11 mouse cellular contexts compared by ENCODE assay signal in genomic region chr15:31627277-31628154, GRCm38 (mm10). TPM values are rescaled to one million over a fixed set of nuclear protein-coding genes. Genes with fewer than 3 reads are reported as not detected.
DNase-seq lines count a peak whose midpoint lies in the region; ATAC-seq lines count a peak whose summit lies in the region.
"Had no signal": no experiment of that assay in that cellular context is flagged by ENCODE, and none has a peak within 500 bp of the region (broad histone marks: within the 10 kb centered on the region; RNA-seq: fewer than 3 reads in every experiment).

No protein-coding gene starts in this region.

- DNase-seq in lung, postnatal 10 days = peak; percentile 21
- DNase-seq in lung, postnatal 36 days = no peak
- no peak for DNase-seq in forebrain, embryonic 10.5 days (ENCODE audit: extremely low spot score, low spot score)
- DNase-seq in adrenal gland, postnatal 36 days = no peak
- DNase-seq in cerebellum, adult 11 months = no peak
- DNase-seq: cerebellum, adult 2 months; liver, embryonic 13.5 days; right cerebral cortex, postnatal 4 days had no signal

- no peaks in the 10 kb centered on the region for H3K27me3 ChIP-seq in forebrain, embryonic 10.5 days (ENCODE audit: poor library complexity, severe bottlenecking)
- no peaks in the 10 kb centered on the region for H3K27me3 ChIP-seq in limb, embryonic 13.5 days
- H3K27me3 ChIP-seq in stomach, embryonic 15.5 days (replicated peaks) = no peaks in the 10 kb centered on the region
- H3K27me3 ChIP-seq: liver, embryonic 13.5 days had no signal

- H3K9me3 ChIP-seq in forebrain, embryonic 10.5 days = no peaks in the 10 kb centered on the region
- H3K9me3 ChIP-seq in limb, embryonic 13.5 days = no peaks in the 10 kb centered on the region
- no peaks in the 10 kb centered on the region for H3K9me3 ChIP-seq in stomach, embryonic 15.5 days
- H3K9me3 ChIP-seq: liver, embryonic 13.5 days had no signal

- peak overlapping the region; percentile 19; the same call in 1 of the 2 replicates for H3K4me2 ChIP-seq in limb, embryonic 13.5 days (replicated peaks)
- 0 out of 2 replicates have a peak overlapping the region, but pooled peaks have one; percentile 0 for H3K4me2 ChIP-seq in stomach, embryonic 15.5 days
- H3K4me2 ChIP-seq: liver, embryonic 13.5 days had no signal

- peaks cover 27% of the 10 kb centered on the region for H3K4me1 ChIP-seq in forebrain, embryonic 10.5 days
- peaks cover 12% of the 10 kb centered on the region for H3K4me1 ChIP-seq in limb, embryonic 13.5 days
- 0 out of 2 replicates have a peak, but pooled peaks cover 3% of the 10 kb centered on the region for H3K4me1 ChIP-seq in stomach, embryonic 15.5 days
- H3K4me1 ChIP-seq: liver, embryonic 13.5 days had no signal

- H3K4me3 ChIP-seq in forebrain, embryonic 10.5 days = no peak overlapping the region
- H3K4me3 ChIP-seq in limb, embryonic 13.5 days = no peak overlapping the region
- no peak overlapping the region for H3K4me3 ChIP-seq in stomach, embryonic 15.5 days (replicated peaks)
- H3K4me3 ChIP-seq: liver, embryonic 13.5 days had no signal

- 71% methylated on average over 12 of the region's 12 CpGs for WGBS in forebrain, embryonic 10.5 days
- WGBS in limb, embryonic 13.5 days = 36% methylated on average over 12 of the region's 12 CpGs
- WGBS in stomach, embryonic 15.5 days = 30% methylated on average over 12 of the region's 12 CpGs

- peak overlapping the region; percentile 26; the same call in 1 of the 2 replicates for H3K27ac ChIP-seq in forebrain, embryonic 10.5 days
- H3K27ac ChIP-seq in limb, embryonic 13.5 days = peak overlapping the region; percentile 22; the same call in 1 of the 2 replicates
- H3K27ac ChIP-seq in stomach, embryonic 15.5 days = peak overlapping the region; percentile 26; the same call in 1 of the 2 replicates
- H3K27ac ChIP-seq: liver, embryonic 13.5 days had no signal

- no peak for ATAC-seq in limb, embryonic 13.5 days (ENCODE audit: low FRiP score, low read depth)
- ATAC-seq in stomach, embryonic 15.5 days (ENCODE audit: insufficient read depth, low FRiP score, low read depth) = no peak
- no peak for ATAC-seq in granulocyte monocyte progenitor cell, adult 5-6 weeks (replicated peaks; ENCODE audit: poor library complexity, severe bottlenecking)

- peaks cover 15% of the 10 kb centered on the region for H3K36me3 ChIP-seq in forebrain, embryonic 10.5 days (replicated peaks)
- peaks cover 5% of the 10 kb centered on the region for H3K36me3 ChIP-seq in limb, embryonic 13.5 days
- no peaks in the 10 kb centered on the region for H3K36me3 ChIP-seq in stomach, embryonic 15.5 days
- H3K36me3 ChIP-seq: liver, embryonic 13.5 days had no signal

- no peak overlapping the region for H3K9ac ChIP-seq in limb, embryonic 13.5 days
- H3K9ac ChIP-seq in stomach, embryonic 15.5 days = no peak overlapping the region
- H3K9ac ChIP-seq: liver, embryonic 13.5 days had no signal

RNA-seq across cellular contexts. Expression of gene Fam173b, which starts 25.9 kb away (rescaled TPM):
- polyA plus RNA-seq in forebrain, embryonic 10.5 days (2016; fragmentation: Nextera tagmentation; extraction: Ambion mirVana) = 15.8 and 16.6 TPM in 2 replicates
- 11.4 and 11.9 TPM in 2 replicates for polyA plus RNA-seq in limb, embryonic 13.5 days (2015; fragmentation: Nextera tagmentation; extraction: Ambion mirVana)
- 11.9 and 15.1 TPM in 2 replicates for polyA plus RNA-seq in stomach, embryonic 15.5 days (2015; fragmentation: Nextera tagmentation; extraction: Ambion mirVana)
- total RNA-seq in adrenal gland, postnatal 36 days (2021) = 10 to 100 TPM; 22.4 to 25.2 TPM
- 8.6 and 13.0 TPM in 2 replicates for total RNA-seq in granulocyte monocyte progenitor cell, adult 5-6 weeks (2014; fragmentation: Nextera tagmentation)
- total RNA-seq in granulocyte monocyte progenitor cell, adult 5-6 weeks (2017) = 7.7 and 11.1 TPM in 2 replicates

RNA-seq across cellular contexts. Expression of gene Cct5, which starts 25.9 kb away (rescaled TPM):
- 803 and 810 TPM in 2 replicates for polyA plus RNA-seq in forebrain, embryonic 10.5 days (2016; fragmentation: Nextera tagmentation; extraction: Ambion mirVana)
- 545 and 552 TPM in 2 replicates for polyA plus RNA-seq in limb, embryonic 13.5 days (2015; fragmentation: Nextera tagmentation; extraction: Ambion mirVana)
- polyA plus RNA-seq in stomach, embryonic 15.5 days (2015; fragmentation: Nextera tagmentation; extraction: Ambion mirVana) = 457 and 489 TPM in 2 replicates
- total RNA-seq in adrenal gland, postnatal 36 days (2021) = 100 to 1,000 TPM; 318 to 346 TPM
- 412 and 454 TPM in 2 replicates for total RNA-seq in granulocyte monocyte progenitor cell, adult 5-6 weeks (2014; fragmentation: Nextera tagmentation)
- total RNA-seq in granulocyte monocyte progenitor cell, adult 5-6 weeks (2017) = 535 and 555 TPM in 2 replicates
